ENCODE assay signal across 24 mouse cellular contexts in the genomic region with DNA sequence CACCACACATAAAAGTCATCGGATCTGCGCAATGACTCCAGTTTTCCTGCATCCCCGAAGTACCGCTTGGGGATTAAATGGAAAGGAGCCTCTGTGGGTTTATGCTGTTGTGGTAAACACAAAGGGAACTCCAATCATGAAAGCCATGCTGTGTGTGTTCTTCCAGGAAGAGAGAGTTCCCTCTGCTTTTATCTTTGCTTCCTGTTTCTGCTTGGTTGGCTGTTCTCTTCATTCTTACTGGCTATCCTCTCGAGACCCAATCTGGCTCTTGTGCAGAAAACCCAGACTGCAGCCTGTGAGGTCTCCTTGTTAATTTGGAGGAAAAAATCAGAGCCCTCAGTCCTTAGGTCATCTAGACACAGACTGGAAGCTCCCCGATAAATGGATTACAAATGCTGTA. TPM values are rescaled to one million over a fixed set of nuclear protein-coding genes. Genes with fewer than 3 reads are reported as not detected.
DNase-seq lines count a peak whose midpoint lies in the region; ATAC-seq and TF ChIP-seq lines count a peak whose summit lies in the region.
"Had no signal": no experiment of that assay in that cellular context is flagged by ENCODE, and none has a peak within 500 bp of the region (broad histone marks: within the 10 kb centered on the region; RNA-seq: fewer than 3 reads in every experiment).

No protein-coding gene starts in this region.

- H3K79me2 ChIP-seq in CH12.LX (replicated peaks; ENCODE audit: control insufficient read depth, extremely low read depth, insufficient read depth, poor library complexity, severe bottlenecking): no peaks in the 10 kb centered on the region

- 62% methylated on average over 6 of the region's 6 CpGs for WGBS in liver, embryonic 11.5 days

- H3K9ac ChIP-seq in liver, embryonic 11.5 days (ENCODE audit: low read depth, low read length): no peak overlapping the region
- H3K9ac ChIP-seq in CH12.LX (ENCODE audit: insufficient read depth, low read depth): no peak overlapping the region
- H3K9ac ChIP-seq: hindbrain, embryonic 12.5 days; stomach, embryonic 15.5 days had no signal

- dilution Hi-C loops in CH12.LX (cut with MboI; ENCODE audit: extremely low pct_ligation_motif_present, extremely low pct_unique_long_range_greater_than_20kb, low sequenced_read_pairs): no loop called here

- H3K4me1 ChIP-seq in liver, embryonic 11.5 days (replicated peaks; ENCODE audit: control insufficient read depth, insufficient read depth, low read length): peaks cover 18% of the 10 kb centered on the region
- H3K4me1 ChIP-seq in CH12.LX (ENCODE audit: control insufficient read depth in 1 of 2, insufficient read depth in 2 of 2): peaks cover 6 to 30% of the 10 kb centered on the region in 2 experiments

- no peak for ATAC-seq in liver, embryonic 11.5 days (replicated peaks; ENCODE audit: low FRiP score)
- ATAC-seq in common myeloid progenitor, adult 5-6 weeks (replicated peaks; ENCODE audit: low read depth, poor library complexity, severe bottlenecking): peak; percentile 44
- no peak for ATAC-seq in cerebellum, adult (ENCODE audit: insufficient number of reproducible peaks, low FRiP score, low TSS enrichment)
- ATAC-seq: activated CD4-positive, CD25-positive, alpha-beta regulatory T cell, adult 4 months; forebrain, embryonic 14.5 days; intestine, postnatal 0 days; lung, postnatal 0 days had no signal

- in situ Hi-C loops in CH12.LX (cut with MboI; ENCODE audit: low pct_ligation_motif_present, low pct_unique_long_range_greater_than_20kb, low sequenced_read_pairs): no loop called here

- no peak for TF ChIP-seq RAD21 in CH12.LX (IDR thresholded peaks at IDR 0.05; ENCODE audit: low read depth, low read length)

- no peak for TF ChIP-seq CTCF in CH12.LX (conservative IDR thresholded peaks at IDR 0.05 in 1 of 2, IDR thresholded peaks at IDR 0.05 in 1 of 2; ENCODE audit: low read depth in 2 of 2, low read length in 2 of 2)

- H3K9me3 ChIP-seq in liver, embryonic 11.5 days (ENCODE audit: control insufficient read depth, low read length): no peaks in the 10 kb centered on the region
- H3K9me3 ChIP-seq in CH12.LX (replicated peaks; ENCODE audit: low read length): no peaks in the 10 kb centered on the region
- H3K9me3 ChIP-seq: G1E; hindbrain, embryonic 12.5 days; megakaryocyte, embryonic 14.5 days; stomach, embryonic 15.5 days had no signal

- DNase-seq in liver, embryonic 11.5 days (ENCODE audit: low spot score): no peak
- no peak for DNase-seq in liver
- DNase-seq in CH12.LX (ENCODE audit: extremely low read depth): peak; percentile 22
- DNase-seq in naive thymus-derived CD4-positive, alpha-beta T cell, adult 2 months (ENCODE audit: low read depth): peak; percentile 43
- no peak for DNase-seq in neural tube, embryonic 10.5 days (ENCODE audit: extremely low spot score, low spot score)
- DNase-seq: adrenal gland, adult 8-10 months; cerebellum, adult 8-10 months; cerebellum, postnatal 36 days; gastrocnemius, adult 2 months; kidney, postnatal 25 days; layer of hippocampus, adult 9-11 months; midbrain, embryonic 14.5 days; right cerebral cortex, postnatal 4 days had no signal

- TF ChIP-seq EP300 in CH12.LX (IDR thresholded peaks at IDR 0.05; ENCODE audit: low read length): no peak

- no peak for TF ChIP-seq POLR2A in CH12.LX (IDR thresholded peaks at IDR 0.05; ENCODE audit: low read depth, low read length)

- H3K4me3 ChIP-seq in liver, embryonic 11.5 days (ENCODE audit: low read depth, low read length): no peak overlapping the region
- no peak overlapping the region for H3K4me3 ChIP-seq in CH12.LX (replicated peaks in 1 of 3; ENCODE audit: low read depth in 2 of 3, low read length in 2 of 3, poor library complexity in 1 of 3)
- H3K4me3 ChIP-seq: gastrocnemius, adult 2 months; hindbrain, embryonic 12.5 days; left cerebral cortex, adult 2 months; megakaryocyte, embryonic 14.5 days; stomach, embryonic 15.5 days had no signal

- no peak overlapping the region for H3K27ac ChIP-seq in liver, embryonic 11.5 days (ENCODE audit: low read depth, low read length)
- H3K27ac ChIP-seq in CH12.LX (ENCODE audit: insufficient read depth, low read depth): no peak overlapping the region
- H3K27ac ChIP-seq: gastrocnemius, adult 2 months; hindbrain, embryonic 12.5 days; left cerebral cortex, adult 2 months; stomach, embryonic 15.5 days had no signal

- peak overlapping the region; percentile 35; the same call in 1 of the 2 replicates for H3K4me2 ChIP-seq in liver, embryonic 11.5 days
- no peak overlapping the region for H3K4me2 ChIP-seq in CH12.LX (ENCODE audit: insufficient read depth, low read depth, poor library complexity, severe bottlenecking)
- H3K4me2 ChIP-seq: hindbrain, embryonic 12.5 days; stomach, embryonic 15.5 days had no signal

- H3K27me3 ChIP-seq in liver, embryonic 11.5 days (replicated peaks; ENCODE audit: control insufficient read depth, insufficient read depth, low read length): no peaks in the 10 kb centered on the region
- H3K27me3 ChIP-seq in CH12.LX (replicated peaks): no peaks in the 10 kb centered on the region
- H3K27me3 ChIP-seq: hindbrain, embryonic 12.5 days; stomach, embryonic 15.5 days had no signal

- no peaks in the 10 kb centered on the region for H3K36me3 ChIP-seq in liver, embryonic 11.5 days (ENCODE audit: control insufficient read depth, insufficient read depth, low read length)
- peaks cover 0 to 19% of the 10 kb centered on the region in 2 experiments for H3K36me3 ChIP-seq in CH12.LX (replicated peaks in 1 of 2; ENCODE audit: control insufficient read depth in 1 of 2, insufficient read depth in 1 of 2, low read length in 1 of 2)
- H3K36me3 ChIP-seq: G1E; hindbrain, embryonic 12.5 days; stomach, embryonic 15.5 days had no signal

TF ChIP-seq in CH12.LX, 34 proteins besides CTCF, POLR2A, EP300 and RAD21:
- TF ChIP-seq ELF1 (IDR thresholded peaks at IDR 0.05; ENCODE audit: low read depth, low read length) (peak; percentile 22; the same call in 1 of the 2 replicates), IRF4 (IDR thresholded peaks at IDR 0.05; ENCODE audit: low read depth, low read length) (no peak)

RNA-seq across cellular contexts. Expression of gene Lrch1, which starts 29.3 kb away (rescaled TPM):
- polyA plus RNA-seq in liver, embryonic 11.5 days (2014; fragmentation: Nextera tagmentation; extraction: Ambion mirVana): 7.9 and 8.0 TPM in 2 replicates
- total RNA-seq in CH12.LX (2012; rRNA removed) (10.3 TPM in 2 replicates), CH12.LX (2014; rRNA removed) (12.8 and 14.1 TPM in 2 replicates)
- polyA plus RNA-seq in CH12.LX (2012; ENCODE audit: insufficient read length, low read depth): 21.6 and 23.3 TPM in 2 replicates
- total RNA-seq in common myeloid progenitor, adult 5-6 weeks (2017): 15.9 and 16.8 TPM in 2 replicates
- polyA plus RNA-seq: G1E had no signal

RNA-seq across cellular contexts. Expression of gene Rubcnl, which starts 38.9 kb away (rescaled TPM):
- 0.26 TPM in 1 of 2 replicates, not detected in the other for polyA plus RNA-seq in liver, embryonic 11.5 days (2014; fragmentation: Nextera tagmentation; extraction: Ambion mirVana)
- total RNA-seq in CH12.LX (2012; rRNA removed) (23.5 and 24.9 TPM in 2 replicates), CH12.LX (2014; rRNA removed) (24.6 and 24.7 TPM in 2 replicates)
- polyA plus RNA-seq in CH12.LX (2012; ENCODE audit: insufficient read length, low read depth): 21.8 and 27.2 TPM in 2 replicates
- total RNA-seq in common myeloid progenitor, adult 5-6 weeks (2017): 3.8 and 4.0 TPM in 2 replicates
- polyA plus RNA-seq: G1E had no signal

Comparison
In these comparisons a context has a peak if more than half of its experiments do, and no peak if none do; other contexts are left out.
1. DNase-seq: peak in CH12.LX (single experiment) and naive thymus-derived CD4-positive, alpha-beta T cell, adult 2 months (single experiment); none in liver, embryonic 11.5 days (single experiment), liver (single experiment) and neural tube, embryonic 10.5 days (single experiment).